Mouse (Mus musculus): ENCODE results near the gene Klhdc3.
A peak's percentile ranks its signal among the peaks of the same experiment; 100 is the strongest.

Klhdc3 gene

DNA sequence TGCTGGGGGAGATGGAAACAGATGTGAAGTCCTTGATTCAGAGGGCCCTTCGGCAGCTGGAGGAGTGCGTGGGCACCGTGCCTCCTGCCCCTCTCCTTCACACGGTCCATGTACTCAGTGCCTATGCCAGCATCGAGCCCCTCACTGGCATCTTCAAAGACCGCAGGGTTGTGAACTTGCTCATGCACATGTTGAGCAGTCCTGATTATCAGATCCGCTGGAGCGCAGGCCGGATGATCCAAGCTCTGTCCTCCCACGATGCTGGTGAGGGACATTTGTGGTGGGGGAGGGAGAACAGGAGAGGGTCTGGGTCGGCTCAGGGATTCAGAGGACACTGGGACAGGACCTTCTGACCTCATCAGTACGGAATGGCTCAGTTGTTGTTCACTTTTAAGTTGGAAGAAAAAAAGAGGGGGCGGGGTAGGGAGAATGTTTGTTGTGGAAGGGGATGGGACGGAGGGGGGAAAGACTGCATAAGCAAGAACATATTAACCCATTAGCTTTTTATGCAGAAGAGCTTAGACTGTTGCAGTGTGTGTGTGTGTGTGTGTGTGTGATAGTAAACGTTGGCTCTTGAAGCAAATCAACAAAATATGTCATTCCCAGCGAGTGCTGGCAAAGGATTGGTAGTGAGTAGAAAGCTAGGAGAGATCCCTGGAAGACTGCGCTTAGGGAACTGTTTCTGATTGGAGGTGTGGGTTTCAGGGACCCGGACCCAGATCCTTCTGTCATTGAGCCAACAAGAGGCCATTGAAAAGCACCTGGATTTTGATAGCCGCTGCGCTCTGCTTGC lies 28.8 kb downstream of the Klhdc3 start:
- no peak for DNase-seq

DNA sequence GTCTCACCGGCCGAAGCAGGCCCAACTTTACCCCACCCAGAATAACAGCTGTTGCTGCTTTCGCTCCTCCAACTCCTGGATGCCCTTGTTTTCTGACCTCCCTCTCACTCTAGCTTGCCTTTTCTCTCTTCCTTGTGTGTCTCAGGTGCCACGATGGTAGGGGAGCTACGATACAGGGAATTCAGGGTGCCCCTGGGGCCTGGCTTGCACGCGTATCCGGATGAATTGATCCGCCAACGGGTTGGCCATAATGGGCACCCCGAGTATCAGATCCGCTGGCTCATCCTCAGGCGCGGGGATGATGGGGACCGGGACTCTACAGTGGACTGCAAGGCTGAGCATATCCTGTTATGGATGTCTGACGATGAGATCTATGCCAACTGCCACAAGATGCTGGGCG lies 29.4 kb downstream of the Klhdc3 start:
- no peak for DNase-seq

DNA sequence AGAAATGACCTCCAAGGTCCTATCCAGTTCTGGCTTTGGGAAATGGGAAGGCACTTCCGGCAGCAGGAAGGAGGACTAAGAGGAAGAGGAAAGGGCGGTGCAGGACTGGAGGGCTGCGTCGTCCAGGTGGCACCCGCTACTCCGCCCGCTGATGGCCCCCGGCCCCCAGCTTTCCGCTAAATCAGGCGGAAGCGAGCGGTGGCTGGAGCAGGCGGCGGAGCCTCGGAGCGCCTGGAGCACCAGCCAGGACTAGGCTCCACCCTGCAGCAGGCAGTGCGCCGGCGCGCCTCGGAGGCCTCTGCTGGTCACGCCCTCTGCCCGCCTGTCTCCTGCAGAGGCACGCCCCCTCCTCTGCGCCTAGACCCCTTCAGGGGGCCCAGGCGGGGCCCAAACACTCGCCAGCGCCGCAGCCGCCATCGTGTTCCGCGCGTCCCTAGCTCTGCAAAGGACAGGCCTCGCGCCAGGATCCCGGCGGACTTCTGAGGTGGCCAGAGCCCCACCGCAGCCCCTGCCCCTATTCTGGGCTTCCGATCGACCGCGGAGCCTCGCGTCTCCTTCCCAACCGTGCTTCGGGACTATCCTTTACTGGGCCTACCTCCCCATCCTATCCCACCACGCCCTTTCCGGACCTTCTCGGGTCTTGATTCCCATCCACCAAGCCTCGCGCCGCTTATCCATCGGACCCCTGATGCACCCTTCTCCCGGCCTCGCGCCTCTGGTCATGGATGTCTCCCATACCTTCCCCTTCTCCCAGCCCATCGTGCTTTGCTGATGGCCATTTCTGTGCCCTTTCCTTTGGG lies 30.3 kb downstream of the Klhdc3 start, which contains the start of gene Cul7:
TSS of gene Cul7 (plus strand) at position 106 of the 800 bp plus-strand sequence.
- peak; percentile 97 for DNase-seq

DNA sequence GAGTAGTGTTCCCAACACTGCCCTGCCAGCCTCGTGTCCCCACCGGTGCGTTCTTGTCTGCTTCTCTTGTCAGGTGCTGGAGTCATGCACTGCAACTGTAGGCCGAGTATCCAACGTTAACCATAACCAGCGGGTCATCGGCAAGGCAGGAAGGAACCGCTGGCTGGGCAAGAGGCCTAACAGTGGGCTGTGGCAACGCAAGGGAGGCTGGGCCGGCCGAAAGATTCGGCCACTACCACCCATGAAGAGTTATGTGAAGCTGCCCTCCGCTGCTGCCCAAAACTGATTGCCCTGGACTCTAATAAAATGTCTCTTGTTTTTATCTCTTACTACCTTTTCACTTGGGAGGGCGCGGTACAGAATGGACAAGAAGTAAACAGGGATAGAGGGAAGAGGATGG lies 30.9 kb downstream of the Klhdc3 start:
- DNase-seq = peak; percentile 60

DNA sequence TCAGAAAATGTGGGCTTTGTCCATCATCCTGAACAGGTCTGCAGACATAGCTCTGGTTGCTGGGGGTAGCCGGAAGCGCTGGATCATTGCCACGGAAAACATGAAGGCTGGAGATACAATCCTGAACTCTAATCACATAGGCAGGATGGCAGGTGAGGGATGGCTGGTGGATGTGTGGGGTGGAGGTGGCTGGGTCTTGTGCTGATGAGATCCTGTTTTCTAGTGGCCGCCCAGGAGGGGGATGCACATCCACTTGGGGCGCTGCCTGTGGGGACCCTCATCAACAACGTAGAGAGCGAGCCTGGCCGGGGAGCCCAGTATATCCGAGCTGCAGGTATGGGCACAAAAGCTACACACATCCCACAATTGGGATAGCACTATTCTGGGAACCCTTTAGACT lies 32.3 kb downstream of the Klhdc3 start:
- no peak for DNase-seq

DNA sequence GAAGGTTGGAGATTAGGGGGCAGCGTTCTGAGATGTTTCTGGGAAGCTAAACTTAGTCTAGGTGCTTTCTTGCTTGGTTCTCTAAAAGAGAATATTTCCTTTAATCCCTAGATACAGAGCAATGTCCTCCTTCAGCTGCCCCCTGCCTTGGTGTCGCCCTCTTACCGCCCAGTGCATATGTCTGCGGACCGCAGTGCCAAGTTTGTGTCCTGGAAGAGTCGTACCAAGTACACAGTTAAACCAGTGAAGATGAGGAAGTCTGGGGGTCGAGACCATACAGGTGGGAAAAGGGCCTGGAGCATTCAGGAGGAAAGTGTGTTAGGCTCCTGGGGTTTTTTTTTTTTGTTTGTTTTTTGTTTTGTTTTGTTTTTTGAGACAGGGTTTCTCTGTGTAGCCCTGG lies 33.4 kb downstream of the Klhdc3 start:
- DNase-seq = no peak

DNA sequence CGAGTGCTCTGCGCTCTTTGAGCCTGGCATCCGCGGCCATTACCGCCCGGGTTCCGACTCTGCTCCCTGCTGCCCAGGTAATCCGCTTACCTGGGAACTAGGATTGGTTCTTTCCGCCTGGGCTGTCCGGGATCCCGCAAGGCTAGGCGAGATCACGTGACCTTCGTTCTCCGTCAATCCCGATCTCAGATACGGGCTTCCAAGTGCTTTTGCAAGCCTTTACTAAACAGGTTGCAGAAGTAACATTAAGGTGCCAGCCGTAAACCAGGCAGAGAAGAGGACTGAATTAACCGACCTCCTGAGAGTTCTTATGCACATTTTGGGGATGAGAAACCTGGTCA lies 34.4 kb downstream of the Klhdc3 start:
- no peak for DNase-seq

DNA sequence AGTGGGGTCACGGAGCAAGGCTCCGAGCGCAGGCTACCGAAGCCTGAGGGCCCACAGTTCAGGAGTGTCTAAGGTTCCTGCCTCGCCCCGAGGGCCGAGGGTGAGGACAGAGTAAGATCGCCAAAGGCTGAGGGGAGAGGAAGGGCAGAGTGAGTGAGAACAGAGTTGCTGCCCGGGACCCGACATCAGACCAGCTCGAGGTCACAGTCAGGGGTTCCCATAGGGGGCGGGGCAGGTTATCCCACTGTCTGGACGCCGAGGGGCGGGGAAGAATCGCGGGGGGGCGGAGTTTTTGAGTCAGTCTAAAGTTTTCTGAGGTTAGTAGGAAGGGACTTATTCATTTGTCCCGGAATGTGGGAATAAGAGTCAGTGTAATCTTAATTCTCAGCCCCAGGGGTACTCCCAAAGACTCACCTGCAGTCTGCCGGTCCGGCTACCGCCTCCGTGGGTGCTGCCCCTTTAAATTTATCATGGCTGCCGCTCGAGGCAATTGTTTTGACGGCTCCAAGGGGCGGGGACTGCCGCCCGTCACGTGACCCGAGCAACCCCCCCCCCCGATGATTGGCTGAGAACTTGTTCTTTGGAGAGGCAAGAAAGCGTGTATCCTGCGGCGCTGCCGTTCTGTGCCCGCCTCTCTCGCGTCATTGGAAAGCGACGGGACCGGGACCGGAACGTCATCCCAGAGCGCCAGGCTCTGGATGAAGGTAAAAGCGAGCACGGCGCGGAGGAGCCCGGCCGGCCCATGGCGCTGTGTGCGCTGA lies 35.0 kb downstream of the Klhdc3 start, which contains the start of the genes Klc4 and Mrpl2:
TSS of gene Klc4 (minus strand) at position 462 of the 761 bp plus-strand sequence.
TSS of gene Mrpl2 (plus strand) at position 669 of the 761 bp plus-strand sequence.
- DNase-seq = peak; percentile 99

DNA sequence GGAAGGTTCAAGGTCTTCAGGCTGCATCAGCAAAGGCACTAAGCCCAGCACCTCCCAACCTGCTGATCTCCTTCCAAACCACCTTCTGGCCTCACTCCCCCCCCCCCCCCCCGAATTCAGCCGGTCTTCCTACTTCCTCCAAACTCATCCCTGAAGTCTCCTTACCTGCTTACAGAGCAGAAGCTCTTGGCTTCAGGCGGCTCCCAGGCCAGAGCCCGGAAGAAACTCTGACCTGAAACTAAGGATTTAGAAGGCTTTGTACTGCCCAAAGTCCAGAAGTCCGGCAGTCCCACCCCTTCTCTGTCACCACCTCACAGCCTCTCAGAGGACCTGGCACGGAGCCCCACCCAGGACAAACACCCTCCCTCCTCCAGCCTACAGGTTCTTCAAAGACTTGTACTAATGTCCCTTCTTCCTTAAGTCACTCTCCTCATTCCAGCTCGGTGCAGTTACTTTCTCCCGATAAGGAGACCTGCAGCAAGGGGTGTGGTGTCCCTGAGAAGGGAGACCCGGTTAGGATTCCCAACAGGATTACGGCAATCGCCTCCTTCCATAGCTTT lies 35.7 kb downstream of the Klhdc3 start:
- peak; percentile 87 for DNase-seq

DNA sequence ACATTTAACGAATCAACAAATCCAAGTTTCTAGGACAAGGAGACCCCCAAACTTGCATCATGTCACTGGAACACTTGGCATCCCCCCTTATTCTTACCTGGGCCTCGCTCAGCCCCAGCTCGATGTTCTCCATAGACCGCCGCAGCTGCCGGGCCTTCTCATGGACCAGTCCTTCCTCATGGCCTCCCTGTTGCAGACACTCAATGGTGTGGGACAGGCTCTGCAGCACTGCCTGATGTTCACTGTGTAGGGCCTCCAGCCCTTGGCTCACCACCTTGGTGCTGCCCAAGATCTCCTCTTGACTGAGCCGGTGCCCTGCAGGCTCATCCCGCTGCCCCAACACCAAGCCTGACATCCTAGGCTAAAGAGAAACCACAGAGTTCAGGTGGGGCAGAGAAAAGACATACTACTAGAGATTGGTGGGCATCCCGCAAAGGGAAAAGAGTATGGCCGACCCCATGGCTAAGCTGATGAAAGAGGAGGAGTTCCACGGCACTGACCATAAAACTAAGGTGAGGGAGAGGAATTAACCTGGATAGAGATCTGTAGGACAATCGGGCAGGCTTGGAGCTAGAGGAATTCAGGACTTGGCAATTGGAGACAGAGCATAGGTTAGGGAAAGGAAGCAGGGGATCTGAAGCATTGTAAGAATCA lies 36.4 kb downstream of the Klhdc3 start:
- no peak for DNase-seq

DNA sequence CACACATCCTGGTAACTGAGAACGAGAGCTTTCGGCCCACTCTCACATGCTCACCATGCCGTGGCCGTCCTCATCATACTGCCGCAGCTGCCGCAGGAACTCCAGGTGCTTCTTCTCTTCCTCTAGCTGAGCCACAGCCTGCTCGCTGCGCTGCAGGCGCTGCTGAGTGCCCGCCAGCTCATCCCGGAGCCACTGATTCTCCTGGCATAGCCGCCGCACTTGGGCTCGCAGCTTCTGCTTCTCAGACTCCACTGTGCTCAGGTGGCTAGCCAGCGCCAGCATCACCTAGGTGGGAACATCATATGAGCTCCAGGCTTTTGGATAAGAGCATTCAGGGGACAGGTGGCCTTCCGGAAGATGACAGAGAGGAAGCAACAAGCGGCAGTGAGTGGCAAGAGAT lies 38.7 kb downstream of the Klhdc3 start:
- DNase-seq = no peak

DNA sequence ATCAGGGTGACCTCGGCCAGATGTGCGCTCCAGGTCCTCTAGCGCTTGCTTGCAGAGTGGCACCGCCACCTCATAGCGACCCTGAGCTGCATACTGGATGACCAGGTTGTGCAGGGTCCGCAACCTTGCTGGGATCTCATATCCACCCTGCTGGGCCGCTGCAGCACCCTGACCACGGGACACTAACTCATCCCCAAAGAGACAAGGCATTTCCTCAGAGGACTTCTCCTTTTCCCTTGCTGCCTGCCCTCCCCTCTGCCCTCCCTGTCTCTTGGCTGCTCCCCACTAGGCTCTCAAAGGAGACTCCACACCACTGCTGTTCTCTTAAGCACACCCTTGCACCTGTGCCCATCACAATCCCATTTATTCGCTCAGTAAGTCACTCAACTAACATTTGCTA lies 40.8 kb downstream of the Klhdc3 start:
- no peak for DNase-seq

DNA sequence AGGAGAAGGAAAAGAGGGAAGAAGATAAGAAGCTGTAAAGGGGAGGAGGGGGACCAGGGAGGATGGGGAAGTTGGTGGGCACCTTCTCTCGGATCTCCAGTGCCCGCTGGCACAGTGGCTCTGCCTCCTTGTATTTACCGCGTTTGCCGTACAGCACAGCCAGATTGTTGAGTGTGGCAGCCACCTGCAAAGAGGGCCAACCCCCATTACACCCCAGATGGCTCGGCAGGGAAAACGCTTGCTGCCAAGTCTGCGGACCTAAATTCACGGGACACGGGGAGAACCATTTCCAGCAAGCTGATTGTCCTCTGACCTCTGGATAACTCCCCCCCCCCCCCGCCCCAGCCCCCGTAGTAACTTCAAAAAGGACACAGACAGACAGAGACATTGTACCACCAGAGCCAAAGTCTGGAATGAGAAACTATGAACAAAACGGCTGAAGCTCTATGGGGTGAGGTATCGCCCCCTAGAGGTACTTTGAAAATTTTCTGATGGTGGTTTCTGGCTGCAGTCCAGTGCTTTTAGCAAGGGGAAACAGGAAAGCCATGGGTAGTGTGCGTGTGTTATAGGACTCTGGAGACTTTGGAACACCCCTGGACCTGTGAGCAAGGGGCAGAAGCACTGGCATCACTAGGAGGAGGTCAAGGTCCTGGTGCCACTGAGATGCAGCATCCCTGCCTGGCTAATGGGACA lies 43.7 kb downstream of the Klhdc3 start:
- DNase-seq = peak; percentile 80

DNA sequence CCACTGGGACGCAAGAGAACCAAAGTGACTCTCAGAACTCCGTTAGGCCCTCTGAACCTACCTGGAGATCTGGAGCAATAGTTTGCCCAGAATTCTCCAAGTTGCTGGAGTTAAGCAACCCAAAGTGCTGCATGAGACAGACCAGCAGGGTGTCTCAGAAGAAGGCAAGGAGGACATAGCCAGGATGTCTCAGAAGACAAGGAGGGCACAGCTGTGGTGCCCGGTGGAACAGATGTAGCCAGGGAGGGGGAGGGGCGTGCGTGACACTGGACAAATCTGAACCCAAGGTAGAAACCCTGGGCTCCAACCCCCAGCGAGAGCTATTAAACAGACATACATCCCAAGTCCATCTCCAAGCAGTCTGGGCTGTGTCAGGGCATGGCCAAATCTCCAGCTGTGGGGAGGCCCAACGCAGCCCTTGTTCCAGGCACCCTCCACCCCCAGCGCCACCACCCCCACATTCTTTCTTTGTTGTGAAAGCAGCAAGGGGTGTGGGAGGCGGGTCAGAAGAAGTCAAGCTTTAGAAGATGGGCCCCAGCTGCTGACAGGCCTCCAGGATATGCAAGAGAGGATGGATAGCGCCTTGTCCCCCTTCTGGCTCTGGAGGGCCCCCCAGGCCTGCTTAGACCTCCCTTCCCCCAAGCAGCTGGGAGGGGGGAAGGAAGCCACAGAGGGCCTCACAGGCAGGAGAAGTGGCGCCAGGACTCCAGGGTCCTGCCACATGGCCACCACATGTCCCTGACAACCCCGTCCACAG lies 50.9 kb downstream of the Klhdc3 start:
- DNase-seq = peak; percentile 90

DNA sequence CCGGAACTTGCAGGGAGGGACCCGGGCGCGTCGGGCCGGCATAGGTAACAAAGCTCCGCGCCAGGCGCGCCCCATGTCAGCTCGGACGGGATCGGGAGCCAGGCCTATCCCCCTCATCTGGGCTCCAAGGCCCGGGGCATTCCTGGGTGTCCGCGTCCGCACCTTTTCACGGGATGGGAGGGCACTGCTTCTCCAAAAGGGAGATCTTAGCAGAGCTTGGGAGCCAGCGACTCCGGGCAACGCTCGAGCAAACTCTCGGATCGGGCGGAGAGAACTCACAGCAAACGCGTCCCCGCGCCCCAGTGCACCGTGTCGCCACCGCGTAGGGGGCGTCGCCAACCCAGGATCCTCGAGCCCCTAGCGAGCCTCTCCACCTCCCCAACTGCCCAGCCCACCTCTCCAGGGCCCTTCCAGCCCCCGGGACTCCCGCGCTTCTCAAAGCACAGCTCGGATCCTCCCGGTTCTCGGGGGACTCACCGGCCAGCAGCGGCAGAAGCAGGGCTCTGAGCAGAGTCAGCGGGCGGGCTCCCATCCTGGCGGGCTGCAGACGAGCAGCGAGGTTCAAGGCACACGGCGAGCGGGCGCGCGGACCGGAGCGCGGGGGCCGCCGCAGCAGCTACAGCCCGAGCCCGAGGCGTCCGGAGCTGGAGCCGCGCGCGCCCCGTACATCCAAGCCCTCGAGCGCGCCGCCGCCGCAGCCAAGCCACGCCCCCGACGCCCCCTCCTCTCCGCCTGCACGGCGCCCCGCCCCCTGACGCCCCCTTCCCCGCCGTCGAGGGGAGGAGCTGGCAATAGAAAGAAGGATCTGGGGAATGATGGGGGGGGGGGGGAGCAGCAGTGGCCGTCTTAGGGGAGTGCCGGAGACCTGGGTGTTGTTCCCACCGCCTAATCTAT lies 51.7 kb downstream of the Klhdc3 start, which contains the start of gene Ptk7:
TSS of gene Ptk7 (minus strand) at position 714 of the 894 bp plus-strand sequence.
- peak; percentile 96 for DNase-seq

DNA sequence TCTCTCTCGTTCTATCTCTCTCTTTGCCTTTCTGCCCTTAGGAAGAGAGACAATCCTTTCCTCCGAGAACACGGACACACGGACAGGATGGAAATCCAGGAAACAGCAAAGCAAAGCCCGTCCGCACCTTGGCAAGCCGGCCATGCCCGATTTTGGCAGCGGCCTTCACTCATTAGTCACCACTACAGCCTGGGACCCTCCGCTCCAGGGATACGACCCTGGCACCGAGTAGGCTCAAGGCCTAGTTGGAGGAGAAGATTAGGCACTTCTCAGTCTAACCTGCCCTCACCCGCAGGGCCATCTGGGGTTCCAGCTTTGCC lies 52.3 kb downstream of the Klhdc3 start:
- DNase-seq = no peak

DNA sequence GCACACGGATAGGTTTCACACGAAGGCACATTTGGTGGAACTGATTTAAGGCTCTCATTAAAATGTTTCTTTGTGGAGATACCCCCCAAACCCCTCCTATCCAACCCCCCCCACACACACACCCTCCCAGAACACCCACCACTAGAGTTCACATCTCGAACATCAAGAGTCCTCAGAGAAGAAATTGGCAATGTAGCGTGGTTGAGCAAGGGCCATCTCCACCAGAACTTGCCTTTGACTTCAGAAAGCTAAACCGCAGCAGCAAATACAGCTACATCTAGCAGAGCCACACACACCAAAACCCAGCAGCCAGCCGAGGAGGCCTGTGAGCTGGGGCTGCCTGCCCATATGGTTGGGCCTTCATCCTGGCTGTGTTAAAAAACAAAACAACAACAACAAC lies 53.3 kb downstream of the Klhdc3 start:
- DNase-seq = no peak

DNA sequence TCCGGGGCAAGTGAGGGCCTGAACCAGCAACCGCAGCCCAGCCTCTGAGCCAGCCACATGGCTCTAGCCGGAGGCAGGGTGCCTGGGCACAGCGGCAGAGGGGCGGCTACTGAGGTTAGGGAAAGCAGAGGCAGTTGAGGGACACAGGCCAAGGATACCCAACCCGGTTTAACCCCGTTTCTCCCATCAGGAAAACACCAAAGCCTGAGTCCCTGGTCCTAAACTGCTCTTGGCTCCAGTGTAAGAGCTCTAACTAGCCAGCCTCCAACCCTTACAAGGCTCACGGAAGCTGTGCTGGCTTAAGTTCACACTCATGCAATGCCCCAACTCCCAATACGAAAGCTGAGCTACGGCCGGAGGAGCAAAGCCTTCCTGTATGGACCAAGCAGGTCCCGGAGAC lies 56.1 kb downstream of the Klhdc3 start:
- DNase-seq = no peak

Measured in kidney, postnatal 10 days (tissue).